Mouse (Mus musculus) c-Kit-positive CD71-positive TER-119-positive erythroid progenitor cells, embryonic 14.5 days (primary cell): ENCODE data around the gene Rph3a.

Experiments
- DNase-seq: peaks from one replicate; pipeline ENCODE4 v3.0.0-alpha.2; 2013; ENCODE audit warnings: low spot score

Rph3a gene

GRCm38 (mm10) chr5:121009811-121010569 is at the start of gene Rph3a:
Rph3a (minus strand) TSS chr5:121010092.
- DNase-seq = no peak

DNA sequence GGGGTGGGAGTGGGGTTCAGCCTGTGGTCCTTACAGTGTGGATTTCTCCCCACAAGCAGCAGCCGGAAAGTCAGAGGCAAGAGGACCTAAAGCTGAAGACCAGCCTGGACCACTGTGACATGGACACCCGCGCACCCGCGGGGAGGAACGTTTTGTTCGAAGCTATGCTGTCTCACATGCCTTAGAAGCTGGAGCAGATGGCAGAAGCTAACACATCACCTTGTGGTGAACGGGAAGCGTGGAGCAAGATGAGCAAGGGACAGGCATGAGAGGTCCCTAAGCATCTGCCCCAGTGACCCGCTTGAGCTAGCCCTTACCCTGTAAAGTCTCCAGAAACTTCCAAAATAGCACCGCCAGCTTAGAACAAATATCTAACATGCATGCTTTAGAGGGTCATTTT is 48.4 kb upstream of the Rph3a start:
- DNase-seq = no peak

DNA sequence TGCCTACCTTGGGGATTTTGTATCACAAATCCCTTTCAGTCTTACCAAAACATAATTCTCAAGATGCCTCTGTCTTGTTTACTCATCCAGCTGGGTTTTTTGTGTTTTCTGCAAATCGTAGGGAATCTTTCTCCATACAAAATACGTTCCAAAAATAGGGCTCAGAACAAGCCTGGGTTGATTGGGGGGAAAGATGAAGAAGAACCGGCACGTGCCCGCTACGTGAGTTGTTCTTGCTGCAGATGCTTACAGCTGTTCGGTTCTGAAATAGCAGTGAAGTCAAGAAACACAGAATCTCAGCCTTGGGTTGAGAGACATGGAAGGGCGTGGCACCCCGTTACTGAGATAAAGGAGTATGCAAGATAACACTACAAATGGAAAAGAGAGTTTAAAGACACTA is 44.0 kb upstream of the Rph3a start:
- DNase-seq = no peak

- DNase-seq = no peak
Measured at GRCm38 (mm10) chr5:121041791-121042190, 31.9 kb upstream of the Rph3a start.

- DNase-seq = no peak
Measured at GRCm38 (mm10) chr5:121039465-121039864, 29.6 kb upstream of the Rph3a start.

- no peak for DNase-seq
Measured at GRCm38 (mm10) chr5:121030161-121030560, 20.3 kb upstream of the Rph3a start.

DNA sequence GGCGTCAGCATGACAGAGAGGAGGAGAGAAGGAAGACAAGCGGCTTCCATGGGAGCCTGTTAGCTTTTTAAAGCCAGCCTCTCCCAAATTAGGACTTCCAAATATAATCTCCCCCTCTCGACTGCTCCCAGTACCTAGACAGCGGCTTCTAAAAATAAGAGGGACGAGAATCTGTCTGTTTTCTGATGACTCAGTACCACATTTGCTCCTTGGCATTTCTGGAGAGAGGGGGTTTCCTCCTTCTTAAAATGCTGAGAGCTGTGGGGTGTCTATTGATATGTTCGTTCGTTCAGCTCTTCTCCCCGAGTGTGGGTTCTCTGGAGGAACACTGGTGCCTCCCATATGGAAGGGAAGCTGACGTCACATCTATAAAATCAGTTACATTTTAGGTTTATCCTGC is 9.6 kb upstream of the Rph3a start:
- no peak for DNase-seq

DNA sequence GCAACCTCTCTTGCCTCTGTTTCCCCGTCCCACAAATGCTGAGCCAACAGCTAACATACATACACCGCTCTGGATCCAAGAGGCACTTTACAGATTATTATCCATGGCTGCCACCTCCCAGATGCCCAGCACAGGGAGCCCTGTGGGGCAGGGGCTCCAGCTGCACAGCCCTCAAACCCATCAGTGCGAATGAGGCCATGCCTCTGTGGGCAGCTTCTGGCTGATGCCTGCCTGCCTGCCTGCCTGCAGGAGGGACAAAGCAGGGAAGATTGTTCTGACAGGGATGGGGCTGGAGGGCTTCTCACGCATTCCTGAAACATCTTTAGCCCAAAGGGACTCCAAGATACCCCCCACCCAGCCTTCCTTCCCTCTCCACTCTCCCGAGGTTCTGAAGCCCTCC is 7.8 kb upstream of the Rph3a start:
- no peak for DNase-seq

DNA sequence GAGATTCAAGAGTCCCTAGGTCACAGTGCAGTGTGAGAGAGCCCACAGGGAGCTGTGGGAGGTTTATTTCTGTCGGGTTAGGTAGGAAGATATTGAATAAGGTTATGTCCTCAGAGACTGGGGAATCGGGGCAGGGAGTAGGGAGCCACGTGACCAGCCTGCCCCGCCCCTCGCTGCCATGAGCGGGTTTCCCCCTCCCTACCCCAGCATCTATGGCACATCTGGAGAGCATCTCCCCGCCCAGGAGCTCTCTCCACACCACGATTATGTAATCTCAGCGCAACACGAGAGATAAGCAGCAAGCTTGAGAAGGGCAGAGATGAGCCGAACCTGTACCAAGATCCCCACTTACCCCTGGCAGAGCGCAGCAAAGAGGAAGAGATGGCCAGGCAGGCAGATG is 6.5 kb upstream of the Rph3a start:
- DNase-seq = no peak

GRCm38 (mm10) chr5:121014496-121014895 is 4.6 kb upstream of the Rph3a start:
- DNase-seq = no peak

GRCm38 (mm10) chr5:121011962-121012361 is 2.1 kb upstream of the Rph3a start:
- no peak for DNase-seq

- DNase-seq = no peak
Measured at GRCm38 (mm10) chr5:121009406-121009805, 486 bp downstream of the Rph3a start.

- no peak for DNase-seq
Measured at GRCm38 (mm10) chr5:121008411-121009239, 1.3 kb downstream of the Rph3a start.

DNA sequence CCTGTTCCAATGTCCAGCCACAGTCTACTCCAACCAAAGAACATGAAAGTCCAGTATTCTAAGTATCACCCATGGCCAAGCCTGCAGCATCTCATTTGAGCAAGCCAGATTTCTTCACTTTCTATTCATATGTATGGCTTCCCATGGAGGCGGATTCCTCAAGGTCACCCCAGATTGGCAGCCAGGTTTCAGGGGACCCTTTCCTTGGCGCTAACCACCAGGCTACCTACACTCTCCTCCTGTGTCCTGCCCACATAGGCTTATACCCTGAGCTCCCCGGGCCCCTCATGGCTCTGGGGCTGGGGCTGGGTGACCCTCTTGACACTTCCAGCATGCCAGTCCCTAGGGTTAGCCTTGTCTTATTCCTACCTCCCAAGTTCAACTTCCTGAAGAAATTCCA is 2.3 kb downstream of the Rph3a start:
- DNase-seq = no peak

DNA sequence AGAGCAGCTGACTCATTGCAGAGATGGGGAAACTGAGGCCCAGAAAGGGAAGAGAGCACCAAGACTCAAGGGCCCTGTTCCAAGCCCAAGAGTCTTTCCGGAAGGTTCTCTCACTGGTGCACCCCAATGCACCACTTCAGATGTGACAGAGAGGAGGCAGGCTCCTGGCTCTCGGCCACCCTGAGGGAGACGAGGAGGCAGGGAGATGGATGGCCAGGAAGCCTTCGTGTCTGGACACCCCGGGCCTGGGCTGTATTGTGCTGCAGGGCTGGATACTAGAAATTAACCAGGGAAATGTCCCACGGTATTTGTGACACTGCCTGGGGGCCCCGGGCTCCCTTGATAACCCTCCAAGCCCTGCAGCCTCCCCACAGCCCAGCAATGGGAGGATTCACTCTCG is 2.8 kb downstream of the Rph3a start:
- DNase-seq = no peak

DNA sequence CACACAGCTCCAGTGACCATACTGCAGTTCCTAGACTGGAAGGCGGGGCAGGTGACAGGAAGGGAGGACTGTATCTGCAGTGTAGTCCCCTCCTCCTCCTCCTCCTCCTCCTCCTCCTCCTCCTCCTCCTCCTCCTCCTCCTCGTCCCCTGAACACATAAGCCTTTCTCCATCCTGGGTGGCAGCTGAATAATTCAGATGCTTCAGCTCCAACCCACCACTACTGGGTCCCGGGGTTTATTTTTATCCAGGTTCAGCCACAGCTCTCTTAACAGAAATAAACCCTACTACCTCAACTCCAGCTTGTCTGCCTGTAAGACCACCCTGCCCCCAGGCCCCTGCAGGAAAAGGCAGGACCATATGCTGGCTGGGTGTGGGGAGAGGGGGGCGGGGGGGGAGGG is 3.7 kb downstream of the Rph3a start:
- no peak for DNase-seq

GRCm38 (mm10) chr5:121003781-121004180 is 6.1 kb downstream of the Rph3a start:
- DNase-seq = no peak

DNA sequence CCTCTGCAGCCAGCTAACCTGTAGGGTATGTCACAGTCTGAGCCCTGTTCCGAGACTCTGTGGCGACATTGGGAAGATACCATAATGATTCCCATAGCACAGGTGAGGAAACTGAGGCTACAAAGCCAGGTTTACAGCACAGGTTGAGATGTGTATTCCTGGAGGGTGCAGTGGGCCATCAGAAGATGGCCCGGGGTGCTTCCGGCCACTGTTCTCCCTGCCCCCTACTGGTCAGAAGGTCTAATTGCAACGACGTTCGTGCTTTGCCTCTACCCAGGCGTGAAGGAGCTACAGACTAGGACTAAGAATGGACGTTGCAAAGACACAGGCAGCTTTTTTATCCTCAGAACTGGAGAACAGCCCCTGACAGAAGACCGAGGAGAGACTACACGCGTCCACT is 10.3 kb downstream of the Rph3a start:
- no peak for DNase-seq

DNA sequence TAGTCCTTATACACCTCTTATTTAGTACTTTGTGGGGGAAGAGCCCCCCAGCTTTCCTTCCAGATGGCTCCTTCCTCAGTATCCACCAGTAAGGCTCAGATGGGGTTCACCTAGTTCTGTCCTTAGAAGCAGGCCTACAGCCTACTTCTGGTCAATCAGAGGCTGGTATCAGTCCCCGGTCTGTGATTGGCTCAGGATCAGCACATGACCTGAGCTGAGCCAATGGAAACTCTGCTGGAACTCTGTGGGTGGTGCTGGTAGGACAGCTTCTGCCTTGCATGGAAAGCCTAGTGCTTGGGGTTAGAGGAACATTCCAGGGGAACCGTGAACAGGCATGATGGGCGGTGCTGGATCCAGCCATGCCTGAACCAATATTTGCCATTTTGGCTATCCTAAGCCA is 21.5 kb downstream of the Rph3a start:
- DNase-seq = no peak

GRCm38 (mm10) chr5:120983029-120983428 is 26.9 kb downstream of the Rph3a start:
- DNase-seq = peak; percentile 11

DNA sequence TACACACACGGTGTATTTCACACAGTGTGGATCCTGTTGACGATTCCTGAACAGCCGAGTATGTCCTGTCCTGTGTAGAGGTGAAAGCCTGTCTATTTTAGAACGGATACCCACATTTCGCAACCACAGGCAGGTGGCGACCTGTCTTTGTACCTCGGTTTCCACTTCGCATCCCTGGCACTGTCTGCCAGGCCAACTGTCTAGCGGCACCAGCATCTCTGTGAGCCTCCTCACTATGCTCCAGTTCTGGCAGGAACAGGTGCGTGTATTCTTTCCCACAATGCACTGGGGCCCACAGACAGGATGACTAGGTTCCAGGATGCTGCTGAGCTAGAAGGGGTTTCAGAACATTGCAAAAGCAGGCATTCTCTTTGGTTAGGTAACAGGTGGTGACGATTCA is 28.7 kb downstream of the Rph3a start:
- DNase-seq = no peak

DNA sequence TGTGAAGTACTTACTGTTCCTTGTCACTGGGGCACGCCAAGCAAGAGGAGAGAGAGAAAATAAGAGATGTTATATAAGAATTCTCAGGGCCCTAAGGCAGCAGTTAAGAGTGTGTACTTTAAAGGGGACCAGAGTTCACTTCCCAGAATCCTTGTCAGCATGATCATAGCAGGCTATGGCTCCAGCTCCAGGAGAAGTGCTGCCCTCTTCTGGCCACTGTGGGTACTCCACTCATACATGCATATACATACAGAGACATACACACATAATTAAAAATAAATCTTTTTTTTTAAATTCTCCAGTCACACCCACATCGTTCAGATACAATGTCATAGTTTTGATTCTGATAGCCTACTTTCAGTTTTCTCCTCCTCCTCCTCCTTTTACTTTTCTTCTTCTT is 29.8 kb downstream of the Rph3a start:
- no peak for DNase-seq

- no peak for DNase-seq
Measured at GRCm38 (mm10) chr5:120976138-120976537, 33.8 kb downstream of the Rph3a start.

GRCm38 (mm10) chr5:120974522-120974921 is 35.4 kb downstream of the Rph3a start:
- no peak for DNase-seq
